Mouse (Mus musculus) kidney, adult 9 months (tissue): Measurements from ENCODE around the gene Prokr1.

Experiments
- DNase-seq: peaks from one replicate; pipeline ENCODE4 v3.0.0; 2022

Prokr1 gene

DNA sequence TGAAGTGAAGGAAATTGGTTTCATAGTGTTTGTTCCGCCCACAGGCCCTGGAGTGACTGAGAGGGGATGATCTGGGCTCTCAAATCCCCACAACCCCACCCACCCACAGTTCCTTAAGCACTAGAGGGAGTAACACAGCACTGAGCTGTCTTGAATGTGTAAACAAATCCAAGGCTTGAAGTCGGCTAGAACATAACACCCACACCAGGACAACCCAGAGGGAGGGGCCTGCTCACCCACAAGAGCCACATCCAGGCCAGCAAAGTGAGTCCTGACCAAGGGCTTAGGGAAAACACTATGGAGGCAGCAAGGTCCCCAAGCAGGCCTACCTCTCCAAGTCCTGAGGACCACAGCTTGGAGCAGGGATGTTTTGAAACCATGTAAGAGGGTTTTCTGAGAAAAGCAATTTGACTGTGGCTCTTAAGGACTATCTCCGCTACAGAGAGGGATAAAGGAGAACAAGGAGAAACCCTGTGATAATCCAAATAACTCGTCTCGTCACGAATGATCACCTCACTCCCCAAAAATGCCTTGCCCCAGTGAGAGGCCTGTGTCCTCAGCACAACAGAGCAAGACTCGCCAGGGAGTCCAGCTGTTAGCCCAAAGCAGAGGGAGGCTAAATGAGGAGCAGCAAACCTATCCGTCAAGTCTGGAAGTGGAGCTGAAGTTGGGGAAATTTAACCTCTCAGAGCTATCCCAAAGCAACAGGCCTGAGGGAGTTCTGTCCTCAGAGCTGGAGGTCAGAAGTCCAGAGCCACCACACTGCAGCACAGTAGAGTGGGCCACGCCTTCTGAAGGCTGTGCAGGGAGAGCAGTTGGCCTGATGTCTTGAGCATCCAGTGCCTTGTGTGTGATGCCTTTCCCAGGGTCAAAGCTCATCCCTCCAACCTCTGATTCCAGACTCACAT, 22.6 kb downstream of the Prokr1 start:
- DNase-seq, result no peak

GRCm38 (mm10) chr6:87565166-87565565, 25.4 kb downstream of the Prokr1 start:
- no peak for DNase-seq

DNA sequence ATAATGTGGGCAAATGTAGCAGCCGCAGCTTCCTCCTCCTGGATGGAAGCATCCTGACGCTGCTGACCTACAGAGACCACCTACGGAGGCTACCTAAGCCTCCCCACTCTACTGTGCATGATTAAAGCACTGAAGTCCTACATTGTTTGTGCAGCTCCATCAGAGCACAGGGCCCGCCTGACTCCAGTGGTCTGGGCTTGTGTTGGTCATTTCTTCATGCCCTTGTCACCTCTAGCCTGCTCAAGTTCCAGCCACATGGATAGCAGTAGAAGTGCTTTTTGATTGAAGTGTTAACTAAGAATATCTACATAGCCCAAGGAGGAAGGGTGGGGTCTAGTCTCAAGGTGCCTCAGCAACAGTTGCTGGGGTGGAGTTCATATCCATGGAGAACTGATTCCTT, 26.2 kb downstream of the Prokr1 start:
- DNase-seq, result no peak

DNA sequence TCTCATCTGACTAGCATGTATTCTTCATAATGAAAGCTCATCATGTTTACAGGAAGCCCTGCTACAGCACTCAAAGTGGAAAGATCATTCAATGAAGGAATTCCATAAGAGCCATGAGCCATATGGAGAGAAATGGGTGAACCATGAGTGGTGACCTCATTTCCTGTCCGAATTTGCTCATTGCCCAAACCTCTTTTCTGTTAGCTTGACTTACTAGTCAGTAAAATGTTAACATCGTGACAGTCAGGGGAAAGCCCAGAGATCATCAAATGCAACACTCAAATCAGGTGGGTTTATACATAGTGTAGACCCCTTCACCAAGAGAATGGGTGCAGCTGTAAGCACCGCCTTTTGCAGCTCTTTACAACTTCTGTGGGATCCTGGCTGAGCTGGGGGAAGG, 36.8 kb downstream of the Prokr1 start:
- no peak for DNase-seq

GRCm38 (mm10) chr6:87552054-87552807, 38.3 kb downstream of the Prokr1 start:
- peak; percentile 34 for DNase-seq

DNA sequence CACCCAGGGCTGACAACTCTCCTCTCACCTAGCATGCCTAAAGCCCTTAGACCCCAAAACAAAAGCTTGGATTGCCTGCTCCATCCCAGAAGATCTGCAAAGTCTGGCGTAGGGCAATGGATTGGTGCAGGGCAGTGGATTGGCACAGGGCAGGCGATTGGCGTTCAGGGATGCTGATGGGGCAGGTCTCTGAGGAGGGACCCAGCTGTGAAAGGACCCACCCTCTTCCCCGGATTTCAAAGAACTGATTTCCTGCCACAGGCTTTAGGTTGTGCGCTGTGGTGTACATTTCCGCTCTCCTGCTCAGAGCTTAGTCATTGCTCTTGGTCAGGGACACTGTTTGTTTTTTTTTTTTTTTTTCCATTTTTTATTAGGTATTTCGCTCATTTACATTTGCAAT, 42.7 kb downstream of the Prokr1 start:
- DNase-seq, result no peak

GRCm38 (mm10) chr6:87547431-87547830, 43.1 kb downstream of the Prokr1 start:
- no peak for DNase-seq

GRCm38 (mm10) chr6:87545331-87546217, 45.0 kb downstream of the Prokr1 start:
- no peak for DNase-seq

DNA sequence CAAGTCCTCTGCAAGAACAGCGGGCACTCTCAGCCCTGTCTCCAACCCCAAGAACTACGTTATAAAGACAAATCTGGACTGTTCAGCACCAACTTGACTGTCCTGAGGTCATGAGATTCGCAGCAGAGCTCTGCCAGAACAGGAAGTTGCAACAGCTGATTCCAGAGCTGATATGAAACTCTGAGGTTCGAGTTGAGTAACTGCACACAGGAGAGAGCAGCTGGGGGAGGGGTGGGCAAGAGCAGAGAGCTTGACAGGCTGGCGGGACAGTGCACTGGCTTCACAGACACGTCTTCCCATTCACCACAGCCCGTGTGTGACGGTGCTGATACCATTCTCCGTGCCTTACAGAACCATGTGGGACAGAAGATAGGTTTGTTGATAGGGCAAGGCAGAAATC, 48.5 kb downstream of the Prokr1 start:
- DNase-seq, result peak; percentile 50

DNA sequence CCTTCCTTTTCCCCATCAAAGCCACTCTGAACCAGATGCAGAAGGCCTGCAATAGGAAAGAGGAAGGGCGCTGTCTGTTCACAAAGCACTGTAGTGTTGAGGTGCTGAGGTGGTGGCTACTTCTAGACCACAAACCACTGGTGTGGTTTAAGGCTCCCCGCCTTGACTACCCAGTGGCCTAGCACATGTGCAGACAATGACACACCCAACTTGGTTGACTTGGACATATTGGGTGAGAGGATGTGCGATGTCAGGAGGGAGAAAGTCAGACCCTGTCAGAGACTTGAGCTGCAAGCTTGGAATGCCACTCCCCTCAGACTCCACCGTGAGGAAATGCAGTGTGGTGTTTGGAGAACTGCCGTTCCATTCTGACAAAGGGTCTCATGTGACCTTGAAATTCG, 49.4 kb downstream of the Prokr1 start:
- DNase-seq, result no peak

- peak; percentile 52 for DNase-seq
Observed at GRCm38 (mm10) chr6:87538376-87539270, 51.9 kb downstream of the Prokr1 start.

DNA sequence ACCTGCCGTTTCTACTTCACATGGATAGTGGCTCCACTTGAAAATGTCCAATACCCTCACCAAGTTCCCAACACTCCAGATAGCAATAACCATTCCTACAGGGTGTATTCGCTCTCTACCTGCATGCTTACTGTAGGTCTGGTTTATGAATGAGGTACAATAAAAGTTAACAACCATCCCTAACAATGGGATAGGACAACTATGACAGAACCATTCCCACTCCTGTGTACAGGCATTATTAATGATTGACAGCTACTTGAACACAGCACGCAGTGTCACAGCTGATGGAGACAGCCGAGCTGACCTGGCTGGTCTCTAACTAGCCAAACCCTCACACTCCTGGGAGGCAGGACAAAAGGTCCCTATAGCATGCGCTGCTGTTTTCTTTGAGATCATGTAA, 52.9 kb downstream of the Prokr1 start:
- no peak for DNase-seq

DNA sequence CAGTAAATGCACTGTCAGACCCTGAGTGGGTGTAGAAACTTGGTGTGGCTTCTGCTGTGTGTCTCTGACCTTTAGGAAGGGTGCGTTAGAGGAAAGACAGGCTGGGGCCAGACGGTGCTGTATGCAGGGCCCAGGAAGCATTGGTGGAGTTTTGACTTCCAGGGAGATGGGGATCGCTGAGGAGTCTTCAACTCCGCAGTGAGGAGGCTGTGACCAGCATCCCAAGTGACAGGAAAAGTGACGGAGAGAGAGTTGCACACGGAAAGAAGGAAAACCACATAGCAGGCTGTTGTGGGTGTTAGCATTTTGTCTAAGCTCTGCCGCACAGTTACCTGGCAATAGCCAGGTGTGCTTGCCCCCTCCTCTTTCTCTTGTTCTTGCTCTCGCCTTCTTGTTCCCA, 54.3 kb downstream of the Prokr1 start:
- no peak for DNase-seq

DNA sequence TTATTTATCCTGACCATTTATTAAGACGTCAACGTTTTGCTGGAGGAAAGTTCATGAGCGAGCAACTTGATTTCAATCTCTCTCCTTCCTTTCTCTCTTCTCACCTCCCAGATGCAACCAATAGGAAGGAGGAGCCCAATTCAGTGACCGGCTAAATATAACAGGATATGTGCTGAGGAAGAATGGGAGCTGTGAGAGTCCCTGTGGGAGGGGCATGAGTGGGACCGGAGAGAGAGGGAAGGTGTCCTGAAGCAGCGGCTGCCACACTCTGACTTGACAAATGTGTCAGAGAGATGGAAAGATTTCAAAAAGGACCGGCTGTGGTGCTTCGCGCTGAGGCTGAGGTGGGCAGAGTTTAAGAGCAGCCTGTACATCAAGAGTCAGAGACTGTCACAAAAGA, 54.9 kb downstream of the Prokr1 start:
- no peak for DNase-seq

DNA sequence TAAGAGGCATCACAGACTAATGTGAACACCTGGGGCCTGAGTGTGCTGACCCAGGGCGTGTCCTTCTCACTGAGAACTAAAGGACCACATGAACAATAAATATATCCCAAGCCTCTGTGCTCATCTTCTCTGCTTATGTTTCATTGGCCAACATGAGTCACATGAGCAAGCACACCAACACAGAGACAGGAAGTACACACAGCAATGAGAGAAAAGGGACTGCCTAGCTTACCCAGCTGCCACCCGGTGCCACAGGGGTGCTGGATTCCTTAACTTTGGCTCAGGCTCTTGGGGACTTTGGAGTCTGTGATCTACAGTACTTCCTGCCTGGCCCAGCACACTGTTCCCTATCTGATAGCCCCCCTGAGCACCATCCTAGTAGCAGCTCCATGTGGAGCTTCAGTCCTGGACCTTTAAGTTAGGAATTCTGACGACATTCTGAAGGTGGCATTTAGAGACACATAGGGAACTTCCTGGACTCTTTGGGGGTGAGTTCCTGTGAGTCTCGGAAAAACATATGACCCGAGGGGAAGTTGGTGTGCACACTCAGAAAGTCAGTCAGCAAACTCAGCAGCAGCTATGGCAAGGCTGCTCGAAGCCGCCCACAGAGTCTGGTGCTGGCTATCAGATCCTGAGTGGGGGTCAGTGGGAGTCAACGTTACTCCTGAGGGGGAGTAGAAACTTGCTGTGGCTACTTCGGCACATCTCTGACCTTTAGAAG, 55.5 kb downstream of the Prokr1 start:
- DNase-seq, result no peak

DNA sequence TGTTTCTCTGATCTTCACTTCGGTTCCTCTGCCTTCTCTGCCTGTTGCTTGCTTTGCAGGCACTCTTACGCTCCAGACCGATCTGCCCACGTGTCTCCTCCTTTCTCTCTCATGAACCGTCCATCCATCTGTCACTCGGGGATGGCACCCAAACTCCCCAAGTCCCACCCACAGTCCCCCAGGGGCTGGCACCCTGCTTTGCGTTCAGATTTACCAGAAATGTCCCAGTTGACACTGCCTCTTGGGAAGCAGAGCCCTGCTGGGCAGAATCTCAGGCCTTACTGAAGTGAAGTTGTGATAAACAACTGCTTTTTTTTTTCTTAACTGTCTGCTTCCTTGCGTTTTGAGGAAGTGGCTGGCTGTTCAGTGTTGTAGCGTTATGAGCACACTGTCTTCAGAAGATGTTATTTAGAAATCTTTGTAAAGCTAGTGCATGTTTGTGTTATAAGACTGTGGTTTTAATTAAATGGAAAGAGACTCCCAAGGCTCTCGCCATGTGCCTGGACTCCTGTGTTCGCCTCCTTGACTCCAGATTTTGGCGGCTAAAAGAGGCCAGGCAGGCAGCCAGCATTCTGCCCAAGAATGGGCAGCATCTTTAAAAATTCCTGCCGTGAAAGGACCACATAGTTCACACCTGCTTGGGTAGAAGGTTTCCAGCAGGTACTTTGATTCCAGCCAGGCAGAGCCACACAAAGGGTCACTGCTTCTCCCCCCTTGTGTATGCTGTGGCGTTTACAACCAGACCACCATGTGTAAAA, 57.4 kb downstream of the Prokr1 start, which contains the start of gene Arhgap25:
Arhgap25 (minus strand) TSS at position 307 of the 758 bp plus-strand sequence.
- DNase-seq, result no peak

GRCm38 (mm10) chr6:87531456-87532015, 59.0 kb downstream of the Prokr1 start:
- no peak for DNase-seq

DNA sequence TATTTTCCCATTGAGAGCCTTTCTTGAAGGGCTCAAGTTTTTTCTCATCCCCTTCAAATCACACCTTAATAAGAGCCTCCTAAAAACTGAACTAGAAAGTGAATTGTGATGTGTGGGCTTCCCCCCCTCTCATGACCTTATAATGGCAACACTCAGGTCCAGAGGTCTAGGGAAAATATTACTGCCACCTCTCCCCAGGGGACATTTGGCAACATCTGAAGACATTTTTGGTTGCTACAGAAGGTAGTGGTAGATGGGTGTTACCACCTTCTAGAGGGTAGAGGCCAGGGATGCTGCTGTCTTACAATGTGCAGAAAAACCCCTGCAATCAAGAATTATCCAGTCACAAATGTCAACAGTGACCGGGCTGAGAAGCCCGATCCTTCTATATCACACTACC, 60.2 kb downstream of the Prokr1 start:
- DNase-seq, result no peak
